Mouse (Mus musculus) intestine, embryonic 14.5 days (tissue): ENCODE results near the gene Smok2a. TPM values are rescaled to one million over a fixed set of nuclear protein-coding genes. Genes with fewer than 3 reads are reported as not detected.
A peak's percentile ranks its signal among the peaks of the same experiment; 100 is the strongest.
"Not testable (repeated sequence)": the region's sequence is repeated elsewhere in the genome, so short reads cannot be mapped to it uniquely, and the experiment has no call there.

Experiments used
- ATAC-seq: fragments of 200-750 bp; cut with Nextera tagmentation; replicated peaks from 2 replicates; pipeline ENCODE4 v1.8.0; 2017; ENCODE audit warnings: low read depth, moderate number of reproducible peaks, moderate TSS enrichment, moderate library complexity; ENCODE audit not compliant: low FRiP score, low TSS enrichment
- DNase-seq: peaks from one replicate; pipeline ENCODE4 v3.0.0-alpha.2; 2018; ENCODE audit warnings: low spot score
- H3K27ac ChIP-seq: fragments of 300-500 bp; sonication (generic); 2 replicates; pipeline ENCODE4 v1.5.1; 2014; ENCODE audit warnings: low read depth, mild to moderate bottlenecking, control low read depth
- H3K27me3 ChIP-seq: fragments of 300-500 bp; sonication (generic); replicated peaks from 2 replicates; pipeline ENCODE4 v1.6.1; 2014; ENCODE audit warnings: low read length, control low read depth; ENCODE audit not compliant: control insufficient read depth, insufficient read depth
- H3K36me3 ChIP-seq: fragments of 300-500 bp; sonication (generic); 2 replicates; pipeline ENCODE4 v1.6.1; 2014; ENCODE audit warnings: low read length, control low read depth; ENCODE audit not compliant: control insufficient read depth, insufficient read depth
- H3K4me1 ChIP-seq: fragments of 300-500 bp; sonication (generic); replicated peaks from 2 replicates; pipeline ENCODE4 v1.6.1; 2014; ENCODE audit warnings: low read length, control low read depth, mixed read lengths; ENCODE audit not compliant: control insufficient read depth, insufficient read depth
- H3K4me2 ChIP-seq: fragments of 300-500 bp; sonication (generic); 2 replicates; pipeline ENCODE4 v1.6.1; 2014; ENCODE audit warnings: low read length
- H3K4me3 ChIP-seq: fragments of 300-500 bp; sonication (generic); 2 replicates; pipeline ENCODE4 v1.5.1; 2014; ENCODE audit warnings: low read depth, low read length, control low read depth, mixed read lengths
- H3K9ac ChIP-seq: fragments of 300-500 bp; sonication (generic); 2 replicates; pipeline ENCODE4 v1.6.1; 2014; ENCODE audit warnings: mild to moderate bottlenecking, low read length
- H3K9me3 ChIP-seq: fragments of 300-500 bp; sonication (generic); 2 replicates; pipeline ENCODE4 v1.6.1; 2016; ENCODE audit warnings: low read length, control low read depth; ENCODE audit not compliant: control insufficient read depth
- WGBS: fragments of 180-500 bp; shearing (Covaris S2); extraction: QIAGEN DNeasy Blood & Tissue Kit; methylation state at CpG from one replicate; pipeline ENCODE4 v1.1.7; 2014; 5-methylcytosine and 5-hydroxymethylcytosine counted together
- polyA plus RNA-seq: library from polyadenylated mRNA; unstranded; fragments of >200 nt; fragmentation: Nextera tagmentation; extraction: Ambion mirVana; gene quantifications from 2 replicates; pipeline ENCODE4 v1.2.1, GENCODE M21; 2014

Smok2a gene
- polyA plus RNA-seq, 1 experiment from 2014 or later, result not detected

GRCm38 (mm10) chr17:13239461-13239860 lies 18.5 kb downstream of the Smok2a start:
- ATAC-seq, result peak; percentile 17; the same call in 1 of the 2 replicates

GRCm38 (mm10) chr17:13240807-13241727 lies 20.1 kb downstream of the Smok2a start:
- not testable (repeated sequence) for H3K4me2 ChIP-seq, H3K9ac ChIP-seq, H3K4me3 ChIP-seq, H3K9me3 ChIP-seq, H3K36me3 ChIP-seq, H3K27ac ChIP-seq, DNase-seq, H3K4me1 ChIP-seq, H3K27me3 ChIP-seq
- ATAC-seq, result peak; percentile 40; the same call in 1 of the 2 replicates
- 90% methylated on average over 7 of the region's 13 CpGs for WGBS

More at GRCm38 (mm10) chr17:13239461-13239860, 18.5 kb downstream of the Smok2a start:
- H3K9ac ChIP-seq, H3K36me3 ChIP-seq, DNase-seq, H3K4me1 ChIP-seq, H3K27ac ChIP-seq, H3K27me3 ChIP-seq, H3K4me2 ChIP-seq, H3K4me3 ChIP-seq: not testable (repeated sequence)
- H3K9me3 ChIP-seq, result peaks cover 17% of the 10 kb centered on the region
- 85% methylated on average over 4 of the region's 4 CpGs for WGBS

DNA sequence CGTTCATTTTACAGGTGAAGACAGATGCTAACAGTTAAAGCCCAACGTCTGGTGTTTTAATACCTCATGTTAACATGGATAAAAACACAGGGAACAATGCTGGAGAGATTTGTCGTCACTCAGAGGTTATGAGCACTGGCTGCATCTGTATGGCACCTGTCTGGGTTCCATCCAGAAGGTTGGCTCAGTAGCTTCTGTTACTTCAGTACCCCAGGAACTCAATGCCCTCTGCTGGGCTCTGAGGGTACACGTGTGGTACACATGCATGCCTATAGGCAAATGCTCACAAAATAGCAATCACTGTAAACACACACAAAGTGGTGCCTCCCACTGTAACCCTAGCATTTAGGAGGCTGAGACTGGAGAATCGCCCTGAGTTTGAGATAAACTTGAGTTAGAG lies 33.8 kb downstream of the Smok2a start:
- ATAC-seq, result 0 out of 2 replicates have a peak, but pooled peaks have one; percentile 23
- H3K9ac ChIP-seq, H3K4me2 ChIP-seq, H3K4me3 ChIP-seq, H3K4me1 ChIP-seq, DNase-seq, H3K27ac ChIP-seq, H3K27me3 ChIP-seq, H3K9me3 ChIP-seq, H3K36me3 ChIP-seq: not testable (repeated sequence)
- 68% methylated on average over 1 of the region's 5 CpGs for WGBS

Other genes starting within 250 kb of the Smok2a start
- gene Wtap, start 227.0 kb upstream of the Smok2a start, polyA plus RNA-seq, result 121 and 131 TPM in 2 replicates
- gene Sod2, start 214.3 kb upstream of the Smok2a start, polyA plus RNA-seq, result 141 and 149 TPM in 2 replicates
- 0.27 TPM in 1 of 2 replicates, not detected in the other for gene Gpr31b, start 168.9 kb upstream of the Smok2a start, polyA plus RNA-seq
- gene Tcp10b, start 160.1 kb upstream of the Smok2a start, polyA plus RNA-seq, result 0.09 and 0.31 TPM in 2 replicates
- gene Unc93a, start 89.4 kb upstream of the Smok2a start, polyA plus RNA-seq, result not detected in 2 replicates
- not detected in 2 replicates for gene Smok2b, start 9.1 kb downstream of the Smok2a start, polyA plus RNA-seq
- not detected in 2 replicates for gene Tcp10c, start 133.4 kb downstream of the Smok2a start, polyA plus RNA-seq